Mouse (Mus musculus) forebrain, embryonic 14.5 days (tissue): ENCODE data around the gene H2-DMa. TPM values are rescaled to one million over a fixed set of nuclear protein-coding genes. Genes with fewer than 3 reads are reported as not detected.

Experiments
- ATAC-seq: fragments of 200-750 bp; cut with Nextera tagmentation; 2 replicates; pipeline ENCODE4 v1.8.0; 2017; ENCODE audit warnings: mild to moderate bottlenecking, moderate library complexity
- DNase-seq: peaks from one replicate; pipeline ENCODE4 v3.0.0-alpha.2; 2015; ENCODE audit warnings: low spot score
- H3K27ac ChIP-seq: fragments of 300-500 bp; sonication (generic); 2 replicates; pipeline ENCODE4 v1.5.1; 2014; ENCODE audit warnings: low read depth, mild to moderate bottlenecking, control low read depth, low read length, moderate library complexity
- H3K27me3 ChIP-seq: fragments of 300-500 bp; sonication (generic); replicated peaks from 2 replicates; pipeline ENCODE4 v1.6.1; 2014; ENCODE audit warnings: low read length, control low read depth, mixed read lengths; ENCODE audit not compliant: control insufficient read depth, insufficient read depth
- H3K36me3 ChIP-seq: fragments of 300-500 bp; sonication (generic); 2 replicates; pipeline ENCODE4 v1.6.1; 2014; ENCODE audit warnings: low read length, control low read depth; ENCODE audit not compliant: control insufficient read depth, insufficient read depth
- H3K4me1 ChIP-seq: fragments of 300-500 bp; sonication (generic); 2 replicates; pipeline ENCODE4 v1.6.1; 2014; ENCODE audit warnings: antibody characterized with exemption, low read length, control low read depth; ENCODE audit not compliant: control insufficient read depth, insufficient read depth
- H3K4me2 ChIP-seq: fragments of 300-500 bp; sonication (generic); 2 replicates; pipeline ENCODE4 v1.6.1; 2014; ENCODE audit warnings: mild to moderate bottlenecking, control low read depth, low read length
- H3K4me3 ChIP-seq: fragments of 300-500 bp; sonication (generic); 2 replicates; pipeline ENCODE4 v1.5.1; 2014; ENCODE audit warnings: low read depth, low read length, control low read depth
- H3K9ac ChIP-seq: fragments of 300-500 bp; sonication (generic); 2 replicates; pipeline ENCODE4 v1.6.1; 2014; ENCODE audit warnings: mild to moderate bottlenecking, low read length, control low read depth, moderate library complexity
- H3K9me3 ChIP-seq: fragments of 300-500 bp; sonication (generic); replicated peaks from 2 replicates; pipeline ENCODE4 v1.6.1; 2016; ENCODE audit warnings: low read length, control low read depth, mixed read lengths; ENCODE audit not compliant: control insufficient read depth
- WGBS: fragments of 180-500 bp; shearing (Covaris S2); extraction: QIAGEN DNeasy Blood & Tissue Kit; methylation state at CpG from one replicate; pipeline ENCODE4 v1.1.7; 2014; 5-methylcytosine and 5-hydroxymethylcytosine counted together
- polyA plus RNA-seq: library from polyadenylated mRNA; unstranded; fragments of >200 nt; fragmentation: Nextera tagmentation; extraction: Ambion mirVana; gene quantifications from 2 replicates; pipeline ENCODE4 v1.2.1, GENCODE M21; 2014

The H2-DMa gene
- polyA plus RNA-seq, 1 experiment from 2014 or later, result 11.6 TPM

DNA sequence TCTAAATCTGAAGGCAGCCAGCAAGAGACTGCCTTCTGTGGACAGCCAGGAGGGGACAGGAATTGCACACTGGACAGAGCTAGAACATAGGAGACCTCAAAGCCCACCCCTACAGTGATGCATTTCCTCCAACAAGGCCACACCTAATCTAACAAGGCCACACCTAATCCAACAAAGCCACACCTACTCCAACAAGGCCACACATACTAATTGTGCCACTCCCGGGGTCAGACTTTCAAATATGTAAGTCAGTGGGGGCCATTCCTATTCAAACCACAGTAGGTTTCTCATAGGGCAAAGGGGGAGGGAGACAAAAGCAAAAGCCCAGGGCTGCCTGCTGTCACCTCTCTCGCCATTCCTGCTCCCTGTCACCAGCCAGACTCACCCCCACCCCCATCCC is 32.0 kb upstream of the H2-DMa start:
- DNase-seq (no peak), ATAC-seq (no peak)
- Histone ChIP-seq H3K9me3 (no peaks in the 10 kb centered on the region), H3K4me2 (no peak overlapping the region), H3K9ac (no peak overlapping the region), H3K27ac (no peak overlapping the region), H3K27me3 (no peaks in the 10 kb centered on the region), H3K36me3 (no peaks in the 10 kb centered on the region), H3K4me3 (no peak overlapping the region), H3K4me1 (peaks cover 6% of the 10 kb centered on the region; the same call in 1 of the 2 replicates)
- WGBS, result 50% methylated on average over 2 of the region's 2 CpGs

GRCm38 (mm10) chr17:34088124-34088523 is 31.2 kb upstream of the H2-DMa start:
- ATAC-seq (no peak), DNase-seq (no peak)
- Histone ChIP-seq H3K9me3 (no peaks in the 10 kb centered on the region), H3K27me3 (no peaks in the 10 kb centered on the region), H3K9ac (no peak overlapping the region), H3K4me3 (no peak overlapping the region), H3K4me1 (peaks cover 3% of the 10 kb centered on the region; the same call in 1 of the 2 replicates), H3K36me3 (no peaks in the 10 kb centered on the region), H3K4me2 (no peak overlapping the region), H3K27ac (no peak overlapping the region)
- WGBS, result 84% methylated on average over 11 of the region's 11 CpGs

DNA sequence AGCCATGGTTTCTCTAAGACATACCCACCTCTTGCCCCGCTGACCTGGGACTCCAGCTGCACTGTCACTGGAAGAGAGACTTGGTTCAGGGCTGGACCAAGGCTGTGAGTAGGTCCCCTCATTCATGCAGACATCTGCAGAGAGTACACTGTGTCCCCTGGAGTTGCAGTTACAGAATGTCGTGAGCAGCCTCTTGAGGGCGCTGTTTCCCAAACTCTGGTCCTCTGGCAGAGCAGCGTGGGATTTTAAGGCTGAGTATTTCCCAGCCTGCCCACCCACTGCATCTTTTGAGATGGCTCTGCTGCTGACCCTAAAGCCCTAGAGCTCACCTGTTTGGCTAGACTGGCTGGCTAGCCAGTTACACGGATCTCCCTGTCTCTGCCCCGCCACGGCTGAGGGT is 28.4 kb upstream of the H2-DMa start:
- no peaks in the 10 kb centered on the region for H3K36me3 ChIP-seq
- H3K9ac ChIP-seq, result no peak overlapping the region
- H3K27me3 ChIP-seq, result no peaks in the 10 kb centered on the region
- H3K9me3 ChIP-seq, result no peaks in the 10 kb centered on the region
- WGBS, result 47% methylated on average over 7 of the region's 7 CpGs
- DNase-seq (no peak), ATAC-seq (no peak)
- no peak overlapping the region for H3K4me3 ChIP-seq
- H3K4me2 ChIP-seq, result no peak overlapping the region
- H3K4me1 ChIP-seq, result no peaks in the 10 kb centered on the region
- H3K27ac ChIP-seq, result no peak overlapping the region

GRCm38 (mm10) chr17:34092197-34092875 is 27.0 kb upstream of the H2-DMa start, which contains the start of gene H2-Oa:
H2-Oa (plus strand) TSS chr17:34092340.
- ATAC-seq (no peak), DNase-seq (no peak)
- no peak within 1 kb of the TSS for H3K27ac ChIP-seq
- H3K36me3 ChIP-seq, result no peaks in the 10 kb centered on the region
- H3K9ac ChIP-seq, result no peak within 1 kb of the TSS
- H3K4me3 ChIP-seq, result no peak within 1 kb of the TSS
- H3K9me3 ChIP-seq, result no peaks in the 10 kb centered on the region
- H3K4me1 ChIP-seq, result no peaks in the 10 kb centered on the region
- H3K4me2 ChIP-seq, result no peak within 1 kb of the TSS
- WGBS, result 43% methylated on average over 11 of the region's 11 CpGs
- no peaks in the 10 kb centered on the region for H3K27me3 ChIP-seq

DNA sequence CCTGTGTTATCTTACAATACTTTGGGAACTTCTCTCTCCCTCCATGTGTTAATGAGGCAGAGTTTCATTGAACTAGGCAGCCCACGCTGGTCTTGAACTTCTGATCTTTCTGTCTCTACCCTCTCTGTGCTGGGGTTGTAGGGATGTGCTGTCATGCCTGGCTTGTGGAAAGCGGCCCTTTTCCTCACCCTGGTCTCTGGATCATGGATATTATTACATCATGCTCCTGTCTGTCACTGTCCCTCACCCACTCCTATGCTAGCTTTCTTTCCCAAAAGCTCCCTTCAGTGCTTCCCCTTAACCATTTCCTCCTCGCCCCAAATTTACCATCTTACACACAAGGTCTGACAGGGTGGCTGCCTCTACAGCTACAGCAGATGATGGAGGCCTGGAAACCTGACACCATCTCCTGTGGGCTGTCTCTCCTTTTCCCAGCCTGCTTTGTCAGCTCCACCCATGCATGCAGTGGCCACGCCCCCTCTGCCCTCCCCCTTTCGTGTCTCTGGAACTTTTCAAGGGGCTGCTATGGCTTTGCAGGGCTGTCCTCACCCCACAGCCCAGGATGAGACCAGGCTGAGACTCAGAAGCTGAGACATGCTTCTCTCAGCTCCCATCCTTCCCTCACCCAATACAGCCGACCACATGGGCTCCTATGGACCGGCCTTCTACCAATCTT is 26.0 kb upstream of the H2-DMa start:
- no peak overlapping the region for H3K9ac ChIP-seq
- WGBS, result 39% methylated on average over 7 of the region's 7 CpGs
- DNase-seq, result no peak
- no peaks in the 10 kb centered on the region for H3K4me1 ChIP-seq
- ATAC-seq, result no peak
- no peak overlapping the region for H3K4me3 ChIP-seq
- no peaks in the 10 kb centered on the region for H3K9me3 ChIP-seq
- H3K27ac ChIP-seq, result no peak overlapping the region
- no peaks in the 10 kb centered on the region for H3K27me3 ChIP-seq
- no peaks in the 10 kb centered on the region for H3K36me3 ChIP-seq
- H3K4me2 ChIP-seq, result no peak overlapping the region

GRCm38 (mm10) chr17:34094283-34095035 is 24.9 kb upstream of the H2-DMa start:
- Histone ChIP-seq H3K27me3 (no peaks in the 10 kb centered on the region), H3K4me2 (no peak overlapping the region), H3K9ac (no peak overlapping the region), H3K4me3 (no peak overlapping the region), H3K36me3 (no peaks in the 10 kb centered on the region), H3K27ac (no peak overlapping the region), H3K9me3 (no peaks in the 10 kb centered on the region), H3K4me1 (no peaks in the 10 kb centered on the region)
- no peak for ATAC-seq
- no peak for DNase-seq
- WGBS, result 89% methylated on average over 27 of the region's 27 CpGs

GRCm38 (mm10) chr17:34096497-34097010 is 22.8 kb upstream of the H2-DMa start:
- H3K27me3 ChIP-seq, result no peaks in the 10 kb centered on the region
- H3K4me1 ChIP-seq, result no peaks in the 10 kb centered on the region
- 87% methylated on average over 3 of the region's 3 CpGs for WGBS
- H3K36me3 ChIP-seq, result no peaks in the 10 kb centered on the region
- no peak overlapping the region for H3K4me2 ChIP-seq
- ATAC-seq, result no peak
- no peak overlapping the region for H3K9ac ChIP-seq
- no peak for DNase-seq
- no peak overlapping the region for H3K4me3 ChIP-seq
- no peaks in the 10 kb centered on the region for H3K9me3 ChIP-seq
- H3K27ac ChIP-seq, result no peak overlapping the region

GRCm38 (mm10) chr17:34097272-34097671 is 22.1 kb upstream of the H2-DMa start:
- Histone ChIP-seq H3K4me3 (no peak overlapping the region), H3K36me3 (no peaks in the 10 kb centered on the region), H3K4me1 (no peaks in the 10 kb centered on the region), H3K9ac (no peak overlapping the region), H3K4me2 (no peak overlapping the region), H3K27me3 (no peaks in the 10 kb centered on the region), H3K27ac (no peak overlapping the region), H3K9me3 (no peaks in the 10 kb centered on the region)
- DNase-seq (no peak), ATAC-seq (no peak)
- 52% methylated on average over 5 of the region's 5 CpGs for WGBS
